Mouse (Mus musculus) myocyte (in vitro differentiated cells): Measurements from ENCODE around the gene Cela2a. TPM values are rescaled to one million over a fixed set of nuclear protein-coding genes. Genes with fewer than 3 reads are reported as not detected.
A peak's percentile ranks its signal among the peaks of the same experiment; 100 is the strongest.

Experiments
- H3K27me3 ChIP-seq: one replicate; pipeline ENCODE4 v1.6.1; 2011; ENCODE audit not compliant: control insufficient read depth, insufficient read depth, insufficient read length
- H3K36me3 ChIP-seq: one replicate; pipeline ENCODE4 v1.6.1; 2011; ENCODE audit not compliant: control insufficient read depth, insufficient read depth
- H3K4me2 ChIP-seq: one replicate; pipeline ENCODE4 v1.6.1; 2011; ENCODE audit warnings: low read depth, control low read depth
- H3K4me3 ChIP-seq: one replicate; pipeline ENCODE4 v1.5.1; 2011; ENCODE audit warnings: mild to moderate bottlenecking, control low read depth, moderate library complexity
- H3K79me2 ChIP-seq: one replicate; pipeline ENCODE4 v1.6.1; 2011; ENCODE audit not compliant: control insufficient read depth, insufficient read depth
- H3ac ChIP-seq: one replicate; pipeline ENCODE4 v1.6.1; 2011; ENCODE audit not compliant: control insufficient read depth, insufficient read length
- CEBPB ChIP-seq: IDR thresholded peaks from 2 replicates; pipeline ENCODE4 v1.6.1; 2011; ENCODE audit warnings: mild to moderate bottlenecking, moderate library complexity; ENCODE audit not compliant: poor library complexity, insufficient read depth, severe bottlenecking
- E2F4 ChIP-seq: IDR thresholded peaks from one replicate; pipeline ENCODE4 v1.6.1; 2011; ENCODE audit warnings: mild to moderate bottlenecking, control low read depth, moderate library complexity; ENCODE audit not compliant: insufficient read depth
- MAX ChIP-seq: IDR thresholded peaks from one replicate; pipeline ENCODE4 v1.6.1; 2011; ENCODE audit warnings: low read depth, mild to moderate bottlenecking, control low read depth
- MYOD1 ChIP-seq, 3 experiments: IDR thresholded peaks; one replicate each; pipeline ENCODE4 v1.6.1; 2011; ENCODE audit warnings: control low read depth in 2 of 3, low read depth in 2 of 3, mild to moderate bottlenecking in 2 of 3, moderate library complexity in 1 of 3; ENCODE audit not compliant: insufficient read length in 2 of 3, control insufficient read depth in 1 of 3
- MYOG ChIP-seq, 3 experiments: IDR thresholded peaks; one replicate each; pipeline ENCODE4 v1.6.1; 2011; ENCODE audit warnings: control low read depth in 2 of 3, low read depth in 2 of 3, mild to moderate bottlenecking in 2 of 3; ENCODE audit not compliant: insufficient read length in 2 of 3, control insufficient read depth in 1 of 3, insufficient read depth in 1 of 3
- POLR2A ChIP-seq: IDR thresholded peaks from one replicate; pipeline ENCODE4 v1.6.1; 2011; ENCODE audit warnings: low read depth, mild to moderate bottlenecking, control low read depth, moderate library complexity; ENCODE audit not compliant: insufficient read length
- POLR2AphosphoS2 ChIP-seq: IDR thresholded peaks from one replicate; pipeline ENCODE4 v1.6.1; 2011; ENCODE audit warnings: low read depth, control low read depth; ENCODE audit not compliant: insufficient read length
- REST ChIP-seq: IDR thresholded peaks from one replicate; pipeline ENCODE4 v1.6.1; 2011; ENCODE audit warnings: mild to moderate bottlenecking, control low read depth, moderate library complexity; ENCODE audit not compliant: insufficient read depth, insufficient read length
- SRF ChIP-seq: IDR thresholded peaks from one replicate; pipeline ENCODE4 v1.6.1; 2011; ENCODE audit warnings: low read depth; ENCODE audit not compliant: control insufficient read depth, insufficient read length
- TCF12 ChIP-seq: IDR thresholded peaks from one replicate; pipeline ENCODE4 v1.6.1; 2011; ENCODE audit warnings: mild to moderate bottlenecking, control low read depth; ENCODE audit not compliant: poor library complexity, insufficient read depth, severe bottlenecking
- TCF3 ChIP-seq: IDR thresholded peaks from one replicate; pipeline ENCODE4 v1.6.1; 2011; ENCODE audit warnings: low read depth, control low read depth; ENCODE audit not compliant: insufficient read length
- USF1 ChIP-seq: IDR thresholded peaks from one replicate; pipeline ENCODE4 v1.6.1; 2011; ENCODE audit warnings: low read depth, mild to moderate bottlenecking, control low read depth, moderate library complexity
- polyA plus RNA-seq: library from polyadenylated mRNA; unstranded; fragments of >200 nt; fragmentation: generic; extraction: Trizol; gene quantifications from one replicate; pipeline ENCODE4 v1.2.1, GENCODE M21; 2012; ENCODE audit warnings: missing spikeins

Gene Cela2a
- polyA plus RNA-seq, 1 experiment: not detected

DNA sequence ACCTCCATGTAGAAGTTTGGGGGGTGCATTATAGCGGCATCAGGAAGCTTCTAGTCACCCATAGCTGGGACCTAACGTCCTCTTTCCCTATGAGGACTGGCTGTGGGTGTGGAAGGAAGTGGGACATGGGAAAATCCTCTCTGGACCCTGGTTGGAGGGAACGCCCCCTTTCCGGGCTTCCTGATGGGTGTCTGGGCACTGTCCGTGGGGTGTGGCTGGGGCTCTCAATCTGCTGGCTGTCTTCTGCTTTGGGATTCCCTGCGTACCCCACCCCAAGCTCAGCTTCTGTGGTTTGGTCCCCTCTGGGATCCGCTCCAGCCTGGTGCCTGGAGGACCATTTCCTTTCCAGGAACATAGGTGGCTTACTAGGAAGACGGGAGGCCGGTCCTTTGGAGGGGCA, 47.0 kb upstream of the Cela2a start:
- Histone ChIP-seq H3K36me3 (no peaks in the 10 kb centered on the region), H3K4me3 (peak overlapping the region; percentile 75), H3K79me2 (peaks cover 12% of the 10 kb centered on the region), H3K27me3 (no peaks in the 10 kb centered on the region), H3K4me2 (peak overlapping the region; percentile 88), H3ac (no peak overlapping the region)
- TF ChIP-seq TCF3: no peak
- TF ChIP-seq E2F4: no peak
- TF ChIP-seq POLR2A: no peak
- no peak for TF ChIP-seq MAX
- no peak for TF ChIP-seq SRF
- no peak for TF ChIP-seq MYOD1 (IDR thresholded peaks at IDR 0.05; ENCODE audit: control insufficient read depth in 1 of 3, insufficient read length in 2 of 3, low read depth in 2 of 3)
- TF ChIP-seq TCF12: no peak
- TF ChIP-seq REST: no peak
- TF ChIP-seq MYOG (IDR thresholded peaks at IDR 0.05; ENCODE audit: control insufficient read depth in 1 of 3, insufficient read depth in 1 of 3, insufficient read length in 2 of 3, low read depth in 2 of 3): no peak
- no peak for TF ChIP-seq USF1
- no peak for TF ChIP-seq CEBPB

DNA sequence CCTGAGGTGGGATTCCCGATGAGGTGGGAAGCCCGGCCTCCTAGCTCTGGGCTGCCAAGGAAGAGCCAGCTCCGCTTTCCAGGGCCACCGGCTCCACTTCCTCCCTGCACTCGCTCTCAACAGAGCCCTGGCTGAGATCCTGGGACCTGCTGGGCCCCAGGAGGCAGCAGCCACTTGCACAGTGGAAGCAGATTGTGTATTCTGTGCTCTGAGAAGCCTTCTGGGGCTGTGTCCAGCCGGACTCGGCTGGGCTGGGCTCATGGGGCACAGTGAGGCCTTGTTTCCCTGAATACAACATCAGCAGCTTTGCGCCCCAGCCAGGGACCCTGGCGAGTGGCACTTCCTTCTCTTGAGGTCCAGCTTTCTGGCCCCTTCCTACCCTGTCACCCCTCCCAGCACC, 45.9 kb upstream of the Cela2a start:
- no peak for TF ChIP-seq USF1
- TF ChIP-seq MYOD1 (IDR thresholded peaks at IDR 0.05; ENCODE audit: control insufficient read depth in 1 of 3, insufficient read length in 2 of 3, low read depth in 2 of 3): no peak
- no peak for TF ChIP-seq POLR2A
- no peak for TF ChIP-seq MYOG (IDR thresholded peaks at IDR 0.05; ENCODE audit: control insufficient read depth in 1 of 3, insufficient read depth in 1 of 3, insufficient read length in 2 of 3, low read depth in 2 of 3)
- no peak for TF ChIP-seq SRF
- no peak for TF ChIP-seq TCF12
- TF ChIP-seq CEBPB: no peak
- TF ChIP-seq TCF3: no peak
- TF ChIP-seq MAX: no peak
- no peak for TF ChIP-seq POLR2AphosphoS2
- no peak for TF ChIP-seq REST
- no peak for TF ChIP-seq E2F4
- peaks cover 12% of the 10 kb centered on the region for H3K79me2 ChIP-seq
- H3ac ChIP-seq: no peak overlapping the region
- H3K4me3 ChIP-seq: no peak overlapping the region
- no peaks in the 10 kb centered on the region for H3K27me3 ChIP-seq
- no peak overlapping the region for H3K4me2 ChIP-seq
- H3K36me3 ChIP-seq: no peaks in the 10 kb centered on the region

DNA sequence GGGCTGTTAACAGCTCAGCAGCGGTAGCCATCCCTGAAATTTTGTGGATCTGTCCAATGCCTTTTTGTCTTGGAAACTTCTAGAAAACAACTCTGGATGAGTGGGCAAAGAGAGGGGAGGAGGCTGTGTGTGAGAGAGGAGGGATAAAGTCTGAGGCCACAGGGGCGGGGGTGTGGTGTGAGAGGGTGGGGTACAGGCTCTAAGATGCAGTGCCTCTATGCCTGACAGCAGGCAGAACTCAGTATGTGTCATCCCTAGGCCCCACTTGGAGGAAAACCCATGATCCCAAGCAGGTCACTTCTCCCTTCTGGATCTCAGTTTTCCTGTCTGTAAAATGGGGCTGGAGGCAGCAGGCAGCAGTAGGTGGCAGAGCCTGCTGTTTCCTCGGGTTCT, 45.4 kb upstream of the Cela2a start:
- Histone ChIP-seq H3K27me3 (no peaks in the 10 kb centered on the region), H3K4me3 (no peak overlapping the region), H3K79me2 (peaks cover 12% of the 10 kb centered on the region), H3ac (no peak overlapping the region), H3K36me3 (no peaks in the 10 kb centered on the region), H3K4me2 (no peak overlapping the region)
- no peak for TF ChIP-seq E2F4

DNA sequence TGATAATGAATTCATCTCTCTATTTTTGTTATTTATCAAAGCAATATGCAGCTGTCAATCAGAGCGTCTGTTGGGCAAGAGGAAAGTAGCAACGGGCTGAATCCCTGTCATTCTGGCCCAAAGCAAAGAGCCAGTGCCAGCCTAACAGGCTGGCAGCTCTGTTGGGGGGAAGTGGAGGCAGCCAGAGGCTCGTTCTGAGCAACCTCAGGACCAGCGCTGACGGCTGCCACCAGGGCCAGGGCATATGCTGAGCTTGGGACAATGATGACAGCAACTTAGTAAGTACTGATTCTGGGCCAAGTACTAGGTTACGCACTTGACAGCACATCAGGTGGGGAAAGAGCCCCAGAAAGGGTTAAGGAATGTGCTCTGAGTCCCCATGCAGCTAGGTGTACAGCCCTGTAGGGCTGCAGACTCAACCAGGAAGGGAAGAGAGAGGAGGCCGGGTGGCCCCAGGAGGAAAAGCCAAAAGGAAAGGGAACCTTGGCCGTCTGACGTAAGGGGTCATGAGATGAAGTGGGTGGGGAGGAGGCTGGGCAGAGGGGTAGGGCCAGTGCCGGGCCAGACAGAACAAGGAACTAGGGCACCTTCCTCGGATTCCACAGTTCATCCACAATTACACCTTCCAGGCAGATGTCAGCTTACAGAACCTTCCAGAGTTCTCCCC, 44.8 kb upstream of the Cela2a start:
- TF ChIP-seq REST: no peak
- no peak for TF ChIP-seq MYOD1 (IDR thresholded peaks at IDR 0.05; ENCODE audit: control insufficient read depth in 1 of 3, insufficient read length in 2 of 3, low read depth in 2 of 3)
- no peak for TF ChIP-seq TCF3
- no peak for TF ChIP-seq SRF
- TF ChIP-seq USF1: no peak
- no peak for TF ChIP-seq POLR2AphosphoS2
- no peak for TF ChIP-seq MYOG (IDR thresholded peaks at IDR 0.05; ENCODE audit: control insufficient read depth in 1 of 3, insufficient read depth in 1 of 3, insufficient read length in 2 of 3, low read depth in 2 of 3)
- no peak for TF ChIP-seq POLR2A
- no peak for TF ChIP-seq MAX
- no peak for TF ChIP-seq CEBPB
- no peak for TF ChIP-seq TCF12
- no peak for TF ChIP-seq E2F4
- Histone ChIP-seq H3K4me3 (no peak overlapping the region), H3K36me3 (no peaks in the 10 kb centered on the region), H3K4me2 (peak overlapping the region; percentile 1), H3ac (no peak overlapping the region), H3K79me2 (peaks cover 12% of the 10 kb centered on the region), H3K27me3 (no peaks in the 10 kb centered on the region)

DNA sequence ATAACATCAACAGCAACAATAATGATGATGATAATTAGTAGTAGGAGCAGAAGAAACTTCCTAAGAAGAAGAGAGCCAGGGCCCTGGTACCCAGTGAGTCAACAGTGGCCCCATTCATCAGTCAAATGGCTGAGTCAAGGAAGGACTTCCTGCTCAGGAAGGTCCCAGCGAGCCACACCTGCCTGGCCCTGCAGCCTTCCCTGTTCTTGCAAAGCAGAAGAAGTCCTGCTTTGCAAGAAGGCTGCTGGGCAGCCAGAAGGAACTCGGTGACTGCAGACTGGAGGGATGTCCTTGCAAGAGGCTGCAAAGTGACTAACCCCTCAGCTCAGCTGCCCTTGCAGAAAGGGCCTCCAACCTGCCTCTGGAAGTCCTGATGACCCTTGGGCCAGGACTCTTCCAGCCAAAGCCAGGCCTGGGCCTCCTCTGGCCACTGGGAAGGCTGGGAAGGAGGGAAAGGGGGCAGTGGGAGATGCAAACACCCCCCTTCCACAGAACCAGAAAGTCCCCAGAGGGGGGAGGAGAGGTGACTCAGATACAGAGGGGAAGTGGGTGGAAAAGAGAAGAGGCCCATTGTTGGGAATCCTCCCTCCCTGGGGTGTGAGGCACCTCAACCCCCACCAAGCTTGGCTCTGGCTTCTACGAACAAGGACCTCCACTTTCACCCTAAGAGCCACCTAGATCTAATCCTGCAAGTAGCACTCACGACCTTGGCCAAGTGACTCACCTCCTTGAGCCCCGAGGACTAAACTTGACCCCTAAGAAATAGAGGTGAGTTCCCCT, 43.7 kb upstream of the Cela2a start:
- Histone ChIP-seq H3K36me3 (no peaks in the 10 kb centered on the region), H3K4me2 (peak overlapping the region; percentile 1), H3K4me3 (no peak overlapping the region), H3ac (no peak overlapping the region), H3K79me2 (peaks cover 12% of the 10 kb centered on the region), H3K27me3 (no peaks in the 10 kb centered on the region)
- TF ChIP-seq TCF3 (no peak), MAX (no peak), MYOG (IDR thresholded peaks at IDR 0.05; ENCODE audit: control insufficient read depth in 1 of 3, insufficient read depth in 1 of 3, insufficient read length in 2 of 3, low read depth in 2 of 3) (no peak), POLR2AphosphoS2 (no peak), E2F4 (no peak), TCF12 (no peak), POLR2A (no peak), USF1 (no peak)
